In the genomic region with DNA sequence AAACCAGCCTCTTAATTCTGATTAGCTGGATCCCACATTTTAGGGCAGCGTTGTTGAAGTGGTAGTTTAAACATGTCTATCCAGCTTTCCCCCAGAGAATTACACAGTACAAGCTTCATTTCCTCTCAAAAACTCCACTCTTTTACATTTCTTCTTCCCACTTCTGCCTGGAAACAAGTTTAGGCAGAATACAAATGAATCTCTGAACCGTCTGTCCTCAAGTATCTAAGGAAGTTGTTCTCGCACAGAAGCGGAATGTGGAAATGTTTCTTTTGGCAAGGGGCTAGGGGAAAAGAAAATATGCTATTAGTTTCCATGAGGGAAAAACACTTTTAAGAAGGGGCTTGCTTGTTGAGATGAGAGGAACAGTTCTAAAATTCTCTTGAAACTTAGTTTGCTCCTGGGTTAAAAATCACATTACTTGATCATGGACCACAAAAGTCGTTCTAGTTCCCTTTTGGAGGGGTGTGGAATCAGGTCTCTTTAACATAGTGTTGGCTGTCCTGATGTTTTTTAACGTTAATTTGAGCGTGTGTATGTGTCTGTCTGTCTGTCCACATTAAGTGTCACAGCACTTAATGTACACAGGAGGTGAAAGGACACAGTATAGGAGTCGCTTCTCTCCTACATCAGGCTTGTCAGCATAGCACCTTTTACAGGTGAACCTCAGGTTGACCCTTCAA, we compare ENCODE assay signal across 8 mouse cellular contexts. TPM values are rescaled to one million over a fixed set of nuclear protein-coding genes. Genes with fewer than 3 reads are reported as not detected.
DNase-seq lines count a peak whose midpoint lies in the region; ATAC-seq and TF ChIP-seq lines count a peak whose summit lies in the region.

No protein-coding gene starts in this region.

- H3K9me3 ChIP-seq in embryonic facial prominence, embryonic 11.5 days (replicated peaks; ENCODE audit: control insufficient read depth, low read length), result no peaks in the 10 kb centered on the region
- H3K9me3 ChIP-seq in hindbrain, embryonic 14.5 days (ENCODE audit: control insufficient read depth, low read length), result no peaks in the 10 kb centered on the region
- H3K9me3 ChIP-seq in midbrain, embryonic 10.5 days (replicated peaks), result no peaks in the 10 kb centered on the region

- DNase-seq in gastrocnemius, adult 2 months, result no peak
- no peak for DNase-seq in gastrocnemius, postnatal 36 days
- no peak for DNase-seq in embryonic facial prominence, embryonic 11.5 days (ENCODE audit: low spot score)
- DNase-seq in hindbrain, embryonic 14.5 days (ENCODE audit: low spot score), result no peak
- no peak for DNase-seq in midbrain, embryonic 10.5 days (ENCODE audit: low spot score)
- DNase-seq in retina, embryonic 14.5 days (ENCODE audit: low spot score), result no peak
- DNase-seq in frontal cortex, postnatal 25 days (ENCODE audit: low spot score in 2 of 2), result no peak

- H3K27me3 ChIP-seq in embryonic facial prominence, embryonic 11.5 days (ENCODE audit: control insufficient read depth, insufficient read depth, low read length), result no peaks in the 10 kb centered on the region
- no peaks in the 10 kb centered on the region for H3K27me3 ChIP-seq in hindbrain, embryonic 14.5 days (ENCODE audit: control insufficient read depth, insufficient read depth, low read length)
- H3K27me3 ChIP-seq in midbrain, embryonic 10.5 days (ENCODE audit: low read depth, poor library complexity, severe bottlenecking), result no peaks in the 10 kb centered on the region

- H3K4me3 ChIP-seq in gastrocnemius, adult 2 months, result peak overlapping the region; percentile 84
- H3K4me3 ChIP-seq in embryonic facial prominence, embryonic 11.5 days (ENCODE audit: low read depth, low read length), result peak overlapping the region; percentile 100
- peak overlapping the region; percentile 98 for H3K4me3 ChIP-seq in hindbrain, embryonic 14.5 days (replicated peaks; ENCODE audit: low read length)
- H3K4me3 ChIP-seq in midbrain, embryonic 10.5 days, result peak overlapping the region; percentile 100

- no peak for TF ChIP-seq CTCF in gastrocnemius, adult 2 months (IDR thresholded peaks at IDR 0.05)

- WGBS in embryonic facial prominence, embryonic 11.5 days, result 29% methylated on average over 8 of the region's 8 CpGs
- WGBS in hindbrain, embryonic 14.5 days, result 34% methylated on average over 8 of the region's 8 CpGs
- 43% methylated on average over 8 of the region's 8 CpGs for WGBS in midbrain, embryonic 10.5 days

- no peak for ATAC-seq in embryonic facial prominence, embryonic 11.5 days (replicated peaks; ENCODE audit: insufficient number of reproducible peaks, low FRiP score, low TSS enrichment, low read depth)
- no peak for ATAC-seq in hindbrain, embryonic 14.5 days (ENCODE audit: low FRiP score)
- ATAC-seq in activated CD4-positive, CD25-positive, alpha-beta regulatory T cell, adult 4 months, result no peak

- no peaks in the 10 kb centered on the region for H3K36me3 ChIP-seq in embryonic facial prominence, embryonic 11.5 days (replicated peaks; ENCODE audit: control insufficient read depth, insufficient read depth, low read depth, low read length)
- no peaks in the 10 kb centered on the region for H3K36me3 ChIP-seq in hindbrain, embryonic 14.5 days (replicated peaks; ENCODE audit: control insufficient read depth, insufficient read depth)
- peaks cover 10% of the 10 kb centered on the region for H3K36me3 ChIP-seq in midbrain, embryonic 10.5 days

- intact Hi-C loops in gastrocnemius, adult 2 months (cut with DNase I), result loop anchor here (2.0 kb wide), 1 partner anchor 47 kb away; no protein-coding TSS in a partner anchor
- intact Hi-C loops in gastrocnemius, postnatal 36 days (cut with DNase I), result loop anchor here (2.0 kb wide), 1 partner anchor 35 kb away; no protein-coding TSS in a partner anchor

- H3K4me2 ChIP-seq in embryonic facial prominence, embryonic 11.5 days (ENCODE audit: low read depth, low read length), result peak overlapping the region; percentile 48
- H3K4me2 ChIP-seq in hindbrain, embryonic 14.5 days (replicated peaks), result peak overlapping the region; percentile 63

- H3K27ac ChIP-seq in gastrocnemius, adult 2 months, result peak overlapping the region; percentile 100
- peak overlapping the region; percentile 78 for H3K27ac ChIP-seq in embryonic facial prominence, embryonic 11.5 days (replicated peaks; ENCODE audit: low read depth, low read length)
- H3K27ac ChIP-seq in hindbrain, embryonic 14.5 days, result peak overlapping the region; percentile 85
- peak overlapping the region; percentile 100 for H3K27ac ChIP-seq in midbrain, embryonic 10.5 days (replicated peaks)

- peak overlapping the region; percentile 60 for H3K9ac ChIP-seq in embryonic facial prominence, embryonic 11.5 days (replicated peaks; ENCODE audit: low read length)
- H3K9ac ChIP-seq in hindbrain, embryonic 14.5 days, result peak overlapping the region; percentile 64

- peaks cover 4% of the 10 kb centered on the region; the same call in 1 of the 2 replicates for H3K4me1 ChIP-seq in embryonic facial prominence, embryonic 11.5 days (ENCODE audit: control insufficient read depth, insufficient read depth, low read length)
- peaks cover 6% of the 10 kb centered on the region; the same call in 1 of the 2 replicates for H3K4me1 ChIP-seq in hindbrain, embryonic 14.5 days (replicated peaks; ENCODE audit: control insufficient read depth, insufficient read depth, low read length)
- peaks cover 37% of the 10 kb centered on the region for H3K4me1 ChIP-seq in midbrain, embryonic 10.5 days

RNA-seq across cellular contexts. Expression of gene Chd2, which starts 17.7 kb away (rescaled TPM):
- total RNA-seq in gastrocnemius, adult 2 months (2021), result 10 to 100 TPM; 40.7 to 48.4 TPM
- 10 to 100 TPM; 22.4 to 39.9 TPM for total RNA-seq in gastrocnemius, postnatal 36 days (2021)
- 46.6 and 47.8 TPM in 2 replicates for polyA plus RNA-seq in embryonic facial prominence, embryonic 11.5 days (2014; fragmentation: Nextera tagmentation; extraction: Ambion mirVana)
- polyA plus RNA-seq in hindbrain, embryonic 14.5 days (2014; fragmentation: Nextera tagmentation; extraction: Ambion mirVana), result 35.6 and 42.3 TPM in 2 replicates
- polyA plus RNA-seq in midbrain, embryonic 10.5 days (2016; fragmentation: Nextera tagmentation; extraction: Ambion mirVana), result 39.6 and 48.3 TPM in 2 replicates
- polyA plus RNA-seq in activated CD4-positive, CD25-positive, alpha-beta regulatory T cell, adult 4 months (2017; shearing (Covaris generic)), result 100 to 1,000 TPM; 136 to 151 TPM
